Mouse (Mus musculus) hindbrain, embryonic 12.5 days (tissue): ENCODE results near the gene Traf2. TPM values are rescaled to one million over a fixed set of nuclear protein-coding genes. Genes with fewer than 3 reads are reported as not detected.

Experiments
- ATAC-seq: fragments of 200-750 bp; cut with Nextera tagmentation; 2 replicates; pipeline ENCODE4 v1.8.0; 2017; ENCODE audit warnings: moderate TSS enrichment; ENCODE audit not compliant: low FRiP score
- H3K27ac ChIP-seq: fragments of 300-500 bp; sonication (generic); 2 replicates; pipeline ENCODE4 v1.5.1; 2016; ENCODE audit warnings: mild to moderate bottlenecking
- H3K27me3 ChIP-seq: fragments of 300-500 bp; sonication (generic); 2 replicates; pipeline ENCODE4 v1.6.1; 2016; ENCODE audit warnings: mild to moderate bottlenecking
- H3K36me3 ChIP-seq: fragments of 300-500 bp; sonication (generic); 2 replicates; pipeline ENCODE4 v1.6.1; 2016; ENCODE audit warnings: mild to moderate bottlenecking
- H3K4me1 ChIP-seq: fragments of 300-500 bp; sonication (generic); 2 replicates; pipeline ENCODE4 v1.6.1; 2016
- H3K4me2 ChIP-seq: fragments of 300-500 bp; sonication (generic); replicated peaks from 2 replicates; pipeline ENCODE4 v1.6.1; 2016; ENCODE audit warnings: mild to moderate bottlenecking
- H3K4me3 ChIP-seq: fragments of 300-500 bp; sonication (generic); 2 replicates; pipeline ENCODE4 v1.5.1; 2016; ENCODE audit warnings: mild to moderate bottlenecking
- H3K9ac ChIP-seq: fragments of 300-500 bp; sonication (generic); 2 replicates; pipeline ENCODE4 v1.6.1; 2016; ENCODE audit warnings: mild to moderate bottlenecking, moderate library complexity
- H3K9me3 ChIP-seq: fragments of 300-500 bp; sonication (generic); replicated peaks from 2 replicates; pipeline ENCODE4 v1.6.1; 2016; ENCODE audit warnings: mild to moderate bottlenecking
- WGBS: fragments of 180-500 bp; shearing (Covaris S2); methylation state at CpG from one replicate; pipeline ENCODE4 v1.1.7; 2016; 5-methylcytosine and 5-hydroxymethylcytosine counted together
- polyA plus RNA-seq: library from polyadenylated mRNA; unstranded; fragments of >200 nt; fragmentation: Nextera tagmentation; extraction: Ambion mirVana; gene quantifications from 2 replicates; pipeline ENCODE4 v1.2.1, GENCODE M21; 2016

Traf2 gene
- polyA plus RNA-seq, 1 experiment from 2014 or later: 29.6 TPM

DNA sequence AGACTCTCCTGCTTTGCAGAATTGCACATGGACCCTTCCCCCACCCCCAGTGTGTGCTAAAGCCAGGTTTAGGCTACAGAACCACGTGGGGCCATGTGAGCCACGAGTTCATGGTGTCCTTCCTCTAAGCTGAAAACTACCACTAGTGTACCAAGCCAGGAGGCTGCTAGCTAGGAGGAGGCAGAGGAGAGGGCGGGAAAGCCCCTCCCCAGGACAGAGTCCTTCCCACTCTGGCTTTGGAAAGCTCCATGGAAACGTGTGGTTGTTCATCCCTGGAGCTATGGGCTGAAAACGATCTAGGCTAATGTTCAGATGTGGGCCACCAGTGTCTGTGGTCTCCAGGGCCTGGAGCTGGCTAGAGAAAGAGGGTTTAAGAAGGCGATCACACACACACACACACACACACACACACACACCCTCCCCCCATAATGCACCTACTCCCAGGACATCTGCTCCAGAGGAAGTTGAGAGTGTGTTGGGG, 33.9 kb upstream of the Traf2 start:
- 0 out of 2 replicates have a peak, but pooled peaks have one; percentile 0 for ATAC-seq

GRCm38 (mm10) chr2:25579737-25580460, 33.2 kb upstream of the Traf2 start:
- Histone ChIP-seq H3K4me2 (peak overlapping the region; percentile 40), H3K9me3 (no peaks in the 10 kb centered on the region), H3K9ac (no peak overlapping the region), H3K27me3 (peaks cover 58% of the 10 kb centered on the region), H3K27ac (no peak overlapping the region), H3K4me1 (peaks cover 68% of the 10 kb centered on the region), H3K36me3 (peaks cover 21% of the 10 kb centered on the region), H3K4me3 (peak overlapping the region; percentile 16)
- no peak for ATAC-seq
- WGBS: 5% methylated on average over 27 of the region's 27 CpGs

More for the DNA sequence above, 33.9 kb upstream of the Traf2 start:
- H3K4me3 ChIP-seq: peak overlapping the region; percentile 37; the same call in 1 of the 2 replicates
- WGBS: 55% methylated on average over 6 of the region's 6 CpGs
- peaks cover 57% of the 10 kb centered on the region for H3K27me3 ChIP-seq
- peaks cover 62% of the 10 kb centered on the region for H3K4me1 ChIP-seq
- no peak overlapping the region for H3K27ac ChIP-seq
- peak overlapping the region; percentile 60 for H3K4me2 ChIP-seq
- no peaks in the 10 kb centered on the region for H3K9me3 ChIP-seq
- 0 out of 2 replicates have a peak overlapping the region, but pooled peaks have one; percentile 41 for H3K9ac ChIP-seq
- peaks cover 29% of the 10 kb centered on the region for H3K36me3 ChIP-seq

DNA sequence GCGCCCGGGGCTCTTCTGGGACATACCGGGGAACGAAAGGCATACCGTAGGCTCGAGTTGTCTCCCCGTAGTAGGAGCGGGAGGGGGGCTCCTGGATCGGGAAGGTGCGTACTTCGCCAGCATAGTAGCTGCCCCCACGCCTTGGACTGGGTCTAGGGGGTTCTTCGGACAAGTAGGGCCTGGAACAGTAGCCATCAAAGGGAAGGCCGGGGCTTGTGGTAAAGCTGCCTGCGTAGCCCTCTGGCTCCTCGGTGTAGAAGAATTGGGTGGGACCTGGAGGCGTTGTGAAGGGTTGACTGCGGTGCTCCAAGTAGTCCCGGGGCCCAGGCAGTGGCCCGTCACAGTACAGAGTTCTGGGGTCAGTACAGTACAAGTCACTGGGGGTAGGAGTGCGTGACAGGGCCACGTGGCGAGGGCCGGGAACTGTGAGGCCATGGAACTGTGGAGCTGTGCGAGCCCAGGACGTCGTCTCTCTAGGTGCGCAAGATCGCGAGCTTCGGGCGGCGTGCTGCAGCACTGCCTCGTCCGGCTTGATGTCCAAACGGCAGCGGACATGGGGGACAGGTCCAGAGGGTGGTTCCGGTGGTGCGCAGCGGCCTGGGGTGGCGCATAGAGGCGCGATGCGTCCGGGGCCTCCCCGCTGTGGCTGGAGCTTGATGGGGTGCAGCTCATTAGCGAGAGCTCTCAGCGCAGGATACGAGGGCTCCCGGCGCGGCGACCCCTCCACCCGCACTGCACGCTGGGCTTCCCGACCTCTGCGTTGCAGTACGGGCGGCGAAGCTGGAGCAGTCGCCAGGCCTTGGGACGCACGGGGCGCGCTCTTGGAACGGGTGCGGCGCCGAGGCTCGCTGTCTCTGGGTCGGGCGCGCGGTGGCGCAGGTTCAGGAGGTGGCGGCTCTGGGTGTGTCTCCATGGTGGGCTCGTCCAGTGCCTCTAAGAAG, 32.3 kb upstream of the Traf2 start:
- H3K4me3 ChIP-seq: peak overlapping the region; percentile 16
- peak overlapping the region; percentile 40 for H3K4me2 ChIP-seq
- peaks cover 13% of the 10 kb centered on the region for H3K36me3 ChIP-seq
- 5% methylated on average over 77 of the region's 77 CpGs for WGBS
- no peak overlapping the region for H3K27ac ChIP-seq
- ATAC-seq: no peak
- no peak overlapping the region for H3K9ac ChIP-seq
- H3K9me3 ChIP-seq: no peaks in the 10 kb centered on the region
- peaks cover 69% of the 10 kb centered on the region for H3K4me1 ChIP-seq
- H3K27me3 ChIP-seq: peaks cover 58% of the 10 kb centered on the region

- H3K4me2 ChIP-seq: peak overlapping the region; percentile 40
- no peak for ATAC-seq
- WGBS: 5% methylated on average over 74 of the region's 75 CpGs
- no peak overlapping the region for H3K27ac ChIP-seq
- peak overlapping the region; percentile 3; the same call in 1 of the 2 replicates for H3K9ac ChIP-seq
- peak overlapping the region; percentile 16 for H3K4me3 ChIP-seq
- H3K36me3 ChIP-seq: peaks cover 6% of the 10 kb centered on the region
- no peaks in the 10 kb centered on the region for H3K9me3 ChIP-seq
- peaks cover 77% of the 10 kb centered on the region for H3K4me1 ChIP-seq
- peaks cover 58% of the 10 kb centered on the region for H3K27me3 ChIP-seq
Measured at GRCm38 (mm10) chr2:25577951-25578795, 31.4 kb upstream of the Traf2 start.

DNA sequence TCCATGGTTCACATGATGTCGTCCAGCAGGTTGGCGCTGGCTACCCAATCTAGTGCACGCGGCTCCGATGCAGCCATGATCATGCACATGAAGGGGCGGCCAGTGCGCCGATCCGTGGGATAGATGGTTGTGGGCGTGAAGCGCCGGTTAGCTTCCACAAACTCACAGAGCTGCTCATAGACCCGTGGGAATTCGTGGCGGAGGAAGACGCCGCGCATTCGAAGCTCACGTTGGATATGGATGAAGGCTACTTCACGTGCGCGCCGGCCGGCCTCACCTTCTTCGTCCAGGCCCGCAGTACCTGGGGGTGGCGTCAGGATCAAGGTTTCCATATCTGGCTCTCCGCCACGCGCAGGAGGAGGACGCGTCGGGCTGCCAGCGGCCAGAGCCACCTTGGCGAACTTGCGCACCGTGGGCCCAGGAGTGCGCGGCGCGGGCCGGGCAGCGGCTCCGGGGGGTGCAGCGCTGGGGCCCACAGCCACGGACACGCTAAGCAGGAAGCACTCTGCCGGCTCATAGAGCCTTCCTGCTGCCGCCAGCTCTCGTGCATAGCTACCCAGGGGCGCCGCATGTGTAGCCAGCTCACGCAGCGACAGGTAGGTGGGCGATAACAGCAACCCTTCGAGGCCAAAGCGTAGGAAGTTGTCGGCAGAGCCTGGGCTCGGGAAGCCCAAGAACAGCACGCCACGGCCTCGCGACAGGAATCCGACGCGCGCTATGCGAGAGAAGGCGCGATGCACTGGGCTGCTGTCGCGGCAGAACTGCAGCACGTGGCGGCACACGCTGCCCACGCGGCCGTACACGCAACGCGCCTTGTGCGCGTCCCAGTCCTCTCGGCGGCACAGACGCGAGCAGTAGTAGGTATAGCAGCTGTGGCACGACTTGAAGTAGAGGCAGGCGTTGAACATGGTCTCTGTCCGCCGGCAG, 30.5 kb upstream of the Traf2 start:
- H3K4me1 ChIP-seq: peaks cover 74% of the 10 kb centered on the region
- no peak for ATAC-seq
- peak overlapping the region; percentile 16 for H3K4me3 ChIP-seq
- 14% methylated on average over 92 of the region's 92 CpGs for WGBS
- no peaks in the 10 kb centered on the region for H3K9me3 ChIP-seq
- peak overlapping the region; percentile 3; the same call in 1 of the 2 replicates for H3K9ac ChIP-seq
- peaks cover 58% of the 10 kb centered on the region for H3K27me3 ChIP-seq
- no peak overlapping the region for H3K27ac ChIP-seq
- peak overlapping the region; percentile 40 for H3K4me2 ChIP-seq
- H3K36me3 ChIP-seq: peaks cover 10% of the 10 kb centered on the region; the same call in 1 of the 2 replicates

DNA sequence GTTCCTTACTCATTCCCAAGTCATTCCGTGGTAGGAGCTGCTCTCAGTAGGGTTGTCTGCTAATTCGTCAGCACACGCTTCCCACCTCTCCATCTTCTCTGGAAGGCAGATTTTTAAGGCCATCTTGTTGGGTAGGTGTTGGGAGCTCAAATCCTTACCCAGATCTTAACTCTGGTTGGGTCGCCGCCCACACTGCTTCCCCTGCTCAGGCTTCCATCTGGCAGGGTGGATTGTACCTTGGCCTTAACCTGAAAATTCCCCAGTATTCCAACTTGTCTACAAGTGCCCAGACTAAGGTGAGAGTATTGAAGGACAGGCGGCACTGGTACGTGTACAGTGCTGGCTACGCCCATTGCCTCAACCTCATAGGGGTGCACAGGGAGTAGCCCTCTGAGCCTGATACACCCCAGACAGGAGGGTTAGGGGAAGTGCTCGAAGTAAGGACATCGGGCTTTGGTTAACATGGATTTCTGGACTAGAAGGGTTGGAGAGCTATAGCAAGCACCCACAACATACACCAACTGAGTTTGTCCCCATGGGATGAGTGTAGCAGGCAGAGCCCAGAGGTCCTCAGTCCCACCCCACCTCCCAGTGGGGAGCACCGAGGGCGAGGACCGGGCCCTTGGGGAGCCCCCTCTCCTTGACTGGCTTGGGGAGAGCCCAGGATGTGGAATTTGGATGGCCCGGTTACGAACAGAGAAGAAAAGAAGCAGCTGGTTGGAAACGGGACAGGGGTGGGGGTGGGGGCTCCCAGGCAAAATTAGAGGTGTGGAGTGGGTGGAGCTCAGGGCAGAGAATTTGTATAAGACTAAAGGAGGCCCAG, 29.5 kb upstream of the Traf2 start:
- no peak for ATAC-seq
- H3K9me3 ChIP-seq: no peaks in the 10 kb centered on the region
- H3K27ac ChIP-seq: no peak overlapping the region
- 73% methylated on average over 16 of the region's 16 CpGs for WGBS
- peaks cover 16% of the 10 kb centered on the region; the same call in 1 of the 2 replicates for H3K36me3 ChIP-seq
- H3K4me3 ChIP-seq: peak overlapping the region; percentile 56; the same call in 1 of the 2 replicates
- peaks cover 65% of the 10 kb centered on the region for H3K4me1 ChIP-seq
- peak overlapping the region; percentile 91; the same call in 1 of the 2 replicates for H3K4me2 ChIP-seq
- H3K9ac ChIP-seq: peak overlapping the region; percentile 72; the same call in 1 of the 2 replicates
- peaks cover 56% of the 10 kb centered on the region for H3K27me3 ChIP-seq

GRCm38 (mm10) chr2:25575432-25576027, 28.8 kb upstream of the Traf2 start:
- Histone ChIP-seq H3K27ac (peak overlapping the region; percentile 88), H3K9ac (peak overlapping the region; percentile 72), H3K4me3 (peak overlapping the region; percentile 56), H3K36me3 (peaks cover 21% of the 10 kb centered on the region; the same call in 1 of the 2 replicates), H3K4me1 (peaks cover 58% of the 10 kb centered on the region), H3K9me3 (no peaks in the 10 kb centered on the region), H3K4me2 (peak overlapping the region; percentile 91), H3K27me3 (peaks cover 49% of the 10 kb centered on the region)
- 15% methylated on average over 21 of the region's 21 CpGs for WGBS
- ATAC-seq: peak; percentile 17

GRCm38 (mm10) chr2:25574579-25575431, 28.1 kb upstream of the Traf2 start, which contains the start of the genes Mamdc4 and Phpt1:
Gene Mamdc4 (minus strand): TSS chr2:25574845.
Gene Phpt1 (minus strand): TSS chr2:25575224.
- Histone ChIP-seq H3K36me3 (peaks cover 26% of the 10 kb centered on the region), H3K27me3 (peaks cover 42% of the 10 kb centered on the region), H3K4me3 (peak within 1 kb of the TSS; percentile 56), H3K4me2 (peak within 1 kb of the TSS; percentile 91), H3K27ac (peak within 1 kb of the TSS; percentile 88), H3K9me3 (no peaks in the 10 kb centered on the region), H3K9ac (peak within 1 kb of the TSS; percentile 72), H3K4me1 (peaks cover 53% of the 10 kb centered on the region)
- peak; percentile 98 for ATAC-seq
- 1% methylated on average over 41 of the region's 45 CpGs for WGBS

DNA sequence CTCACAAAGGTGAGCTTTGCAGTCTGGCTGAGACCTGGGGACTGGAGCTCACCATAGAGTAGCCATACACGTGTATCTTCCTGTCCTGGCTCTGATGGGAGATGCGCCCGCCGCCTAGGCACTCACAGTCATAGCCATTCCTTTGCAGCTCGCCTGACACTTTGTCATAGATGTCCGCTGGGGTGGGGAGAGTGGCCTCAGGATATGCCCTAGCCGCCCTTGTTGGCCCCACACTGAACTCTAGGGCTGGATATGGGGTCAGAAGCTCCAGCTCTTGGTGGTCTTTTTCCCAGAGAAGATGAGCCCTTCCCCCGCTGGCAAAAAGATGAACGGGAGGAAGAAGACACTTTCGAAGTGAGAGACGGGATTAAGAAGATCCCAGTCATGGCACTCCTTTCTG, 27.4 kb upstream of the Traf2 start:
- peak overlapping the region; percentile 88 for H3K27ac ChIP-seq
- peak overlapping the region; percentile 72 for H3K9ac ChIP-seq
- ATAC-seq: 0 out of 2 replicates have a peak, but pooled peaks have one; percentile 0
- no peaks in the 10 kb centered on the region for H3K9me3 ChIP-seq
- peak overlapping the region; percentile 56 for H3K4me3 ChIP-seq
- H3K27me3 ChIP-seq: peaks cover 35% of the 10 kb centered on the region
- whole genome bisulfite sequencing: 19% methylated on average over 11 of the region's 11 CpGs
- H3K36me3 ChIP-seq: peaks cover 32% of the 10 kb centered on the region
- peak overlapping the region; percentile 91 for H3K4me2 ChIP-seq
- peaks cover 46% of the 10 kb centered on the region for H3K4me1 ChIP-seq
